Mouse (Mus musculus) E14TG2a.4 (cell line): ENCODE data around the gene Gm8773.

Source experiments
- CTCF ChIP-seq: conservative IDR thresholded peaks from 2 replicates; pipeline ENCODE4 v1.5.1; 2014; ENCODE audit warnings: low read length
- NANOG ChIP-seq: IDR thresholded peaks from 2 replicates; pipeline ENCODE4 v1.6.1; 2014; ENCODE audit warnings: borderline replicate concordance, low read length, mixed read lengths
- POU5F1 ChIP-seq: IDR thresholded peaks from 2 replicates; pipeline ENCODE4 v1.6.1; 2014; ENCODE audit warnings: low read length, borderline replicate concordance

DNA sequence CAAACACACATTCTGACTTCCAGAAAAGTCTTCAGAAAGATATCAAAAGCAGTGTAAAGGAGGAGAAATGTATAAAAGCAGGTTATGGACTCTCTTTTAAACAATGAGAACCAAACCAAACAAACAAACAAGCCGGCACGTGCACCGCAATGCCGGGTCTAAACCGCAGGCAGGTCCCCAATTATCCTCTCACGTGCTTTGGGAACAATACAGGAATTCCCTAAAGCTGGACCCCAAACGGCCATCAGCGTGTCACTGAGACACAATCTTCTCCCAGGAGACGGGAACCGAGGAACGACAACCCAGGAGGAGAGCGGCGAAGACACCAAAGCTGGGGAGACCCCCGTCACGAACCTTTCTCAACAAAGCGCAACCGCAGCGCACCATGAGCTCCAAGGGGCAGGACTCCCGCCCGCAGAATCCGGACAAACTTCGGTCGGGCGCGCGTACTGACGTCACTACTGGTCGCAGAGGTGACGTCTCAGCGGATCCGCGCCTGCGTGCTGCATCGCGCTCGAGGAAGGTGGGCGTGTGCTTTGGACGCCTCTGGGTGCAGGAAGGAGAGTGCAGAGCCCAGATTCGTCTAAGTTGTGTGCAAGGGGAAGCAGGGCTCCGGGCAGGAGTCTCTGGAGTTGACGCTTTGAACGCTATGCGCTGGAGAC, 14.4 kb upstream of the Gm8773 start, which contains the start of gene Gtpbp10:
- TF ChIP-seq CTCF (no peak), NANOG (no peak), POU5F1 (no peak)
